In genomic region chr15:91781172-91781571, GRCm38 (mm10) we compare ENCODE assay signal across 8 mouse cellular contexts. TPM values are rescaled to one million over a fixed set of nuclear protein-coding genes. Genes with fewer than 3 reads are reported as not detected.
DNase-seq lines count a peak whose midpoint lies in the region; ATAC-seq and TF ChIP-seq lines count a peak whose summit lies in the region.

No protein-coding gene starts in this region.

- 31% methylated on average over 6 of the region's 6 CpGs for WGBS in forebrain, embryonic 14.5 days
- 24% methylated on average over 6 of the region's 6 CpGs for WGBS in forebrain, embryonic 15.5 days
- WGBS in lung, postnatal 0 days, result 26% methylated on average over 6 of the region's 6 CpGs
- WGBS in stomach, postnatal 0 days, result 40% methylated on average over 6 of the region's 6 CpGs

- peak; percentile 74 for DNase-seq in forebrain, embryonic 14.5 days (ENCODE audit: low spot score)
- DNase-seq in urinary bladder, postnatal 14 days (ENCODE audit: low spot score), result peak; percentile 32
- no peak for DNase-seq in urinary bladder, adult 2 months (ENCODE audit: low spot score)
- peak; percentile 80 for DNase-seq in embryo, embryonic 10.5 days (ENCODE audit: low spot score)
- DNase-seq in kidney, postnatal 4 days, result peak; percentile 63
- peak; percentile 70 for DNase-seq in lung, postnatal 0 days (ENCODE audit: low spot score)
- peak; percentile 26 for DNase-seq in stomach, postnatal 0 days (ENCODE audit: low spot score)

- no peaks in the 10 kb centered on the region for H3K36me3 ChIP-seq in forebrain, embryonic 14.5 days (ENCODE audit: control insufficient read depth, insufficient read depth, low read length)
- H3K36me3 ChIP-seq in forebrain, embryonic 15.5 days, result no peaks in the 10 kb centered on the region
- H3K36me3 ChIP-seq in lung, postnatal 0 days (ENCODE audit: insufficient read depth, low read length), result peaks cover 3% of the 10 kb centered on the region; the same call in 1 of the 2 replicates
- no peaks in the 10 kb centered on the region for H3K36me3 ChIP-seq in stomach, postnatal 0 days (ENCODE audit: control insufficient read depth, insufficient read depth, low read length)

- H3K27ac ChIP-seq in forebrain, embryonic 14.5 days (ENCODE audit: low read depth, low read length), result no peak overlapping the region
- no peak overlapping the region for H3K27ac ChIP-seq in forebrain, embryonic 15.5 days (replicated peaks)
- H3K27ac ChIP-seq in lung, postnatal 0 days (ENCODE audit: low read length), result no peak overlapping the region
- no peak overlapping the region for H3K27ac ChIP-seq in stomach, postnatal 0 days (replicated peaks)

- H3K4me3 ChIP-seq in forebrain, embryonic 14.5 days (ENCODE audit: low read depth, low read length), result no peak overlapping the region
- H3K4me3 ChIP-seq in forebrain, embryonic 15.5 days, result no peak overlapping the region
- H3K4me3 ChIP-seq in lung, postnatal 0 days (ENCODE audit: low read depth, low read length), result no peak overlapping the region
- H3K4me3 ChIP-seq in stomach, postnatal 0 days (ENCODE audit: low read depth, low read length), result no peak overlapping the region

- H3K9me3 ChIP-seq in forebrain, embryonic 14.5 days (replicated peaks; ENCODE audit: control insufficient read depth, low read length), result no peaks in the 10 kb centered on the region
- H3K9me3 ChIP-seq in forebrain, embryonic 15.5 days, result no peaks in the 10 kb centered on the region
- no peaks in the 10 kb centered on the region for H3K9me3 ChIP-seq in lung, postnatal 0 days (ENCODE audit: low read length)
- H3K9me3 ChIP-seq in stomach, postnatal 0 days (ENCODE audit: control insufficient read depth, low read length), result no peaks in the 10 kb centered on the region

- no peaks in the 10 kb centered on the region for H3K4me1 ChIP-seq in forebrain, embryonic 14.5 days (ENCODE audit: control insufficient read depth, insufficient read depth, low read length)
- no peaks in the 10 kb centered on the region for H3K4me1 ChIP-seq in forebrain, embryonic 15.5 days
- no peaks in the 10 kb centered on the region for H3K4me1 ChIP-seq in lung, postnatal 0 days (ENCODE audit: insufficient read depth, low read depth, low read length)
- H3K4me1 ChIP-seq in stomach, postnatal 0 days (replicated peaks; ENCODE audit: control insufficient read depth, insufficient read depth), result no peaks in the 10 kb centered on the region

- no peak overlapping the region for H3K4me2 ChIP-seq in forebrain, embryonic 14.5 days (ENCODE audit: low read length)
- H3K4me2 ChIP-seq in forebrain, embryonic 15.5 days (replicated peaks), result no peak overlapping the region
- H3K4me2 ChIP-seq in lung, postnatal 0 days (replicated peaks; ENCODE audit: low read depth, low read length), result no peak overlapping the region
- no peak overlapping the region for H3K4me2 ChIP-seq in stomach, postnatal 0 days (replicated peaks; ENCODE audit: low read depth)

- no peak overlapping the region for H3K9ac ChIP-seq in forebrain, embryonic 14.5 days (ENCODE audit: low read length)
- no peak overlapping the region for H3K9ac ChIP-seq in forebrain, embryonic 15.5 days (replicated peaks)
- H3K9ac ChIP-seq in lung, postnatal 0 days (replicated peaks; ENCODE audit: low read depth), result no peak overlapping the region
- no peak overlapping the region for H3K9ac ChIP-seq in stomach, postnatal 0 days (ENCODE audit: low read length)

- TF ChIP-seq CTCF in lung, postnatal 0 days (IDR thresholded peaks at IDR 0.05), result peak; percentile 80
- TF ChIP-seq CTCF in stomach, postnatal 0 days (IDR thresholded peaks at IDR 0.05; ENCODE audit: low read depth), result peak; percentile 84

- no peak for TF ChIP-seq EP300 in lung, postnatal 0 days (IDR thresholded peaks at IDR 0.05)
- no peak for TF ChIP-seq EP300 in stomach, postnatal 0 days (optimal IDR thresholded peaks at IDR 0.05)

- ATAC-seq in forebrain, embryonic 14.5 days, result no peak
- no peak for ATAC-seq in forebrain, embryonic 15.5 days (replicated peaks)
- peak; percentile 35; the same call in 1 of the 2 replicates for ATAC-seq in lung, postnatal 0 days
- no peak for ATAC-seq in stomach, postnatal 0 days (ENCODE audit: low FRiP score, low TSS enrichment)

- no peaks in the 10 kb centered on the region for H3K27me3 ChIP-seq in forebrain, embryonic 14.5 days (replicated peaks; ENCODE audit: control insufficient read depth, insufficient read depth, low read length)
- H3K27me3 ChIP-seq in forebrain, embryonic 15.5 days, result no peaks in the 10 kb centered on the region
- H3K27me3 ChIP-seq in lung, postnatal 0 days (replicated peaks; ENCODE audit: insufficient read depth, low read length), result no peaks in the 10 kb centered on the region
- no peaks in the 10 kb centered on the region for H3K27me3 ChIP-seq in stomach, postnatal 0 days (ENCODE audit: control insufficient read depth, insufficient read depth, low read length)

RNA-seq across cellular contexts. Expression of gene Smgc, which starts 56.9 kb away (rescaled TPM):
- polyA plus RNA-seq in forebrain, embryonic 14.5 days (2014; fragmentation: Nextera tagmentation; extraction: Ambion mirVana), result not detected in 2 replicates
- polyA plus RNA-seq in forebrain, embryonic 15.5 days (2015; fragmentation: Nextera tagmentation; extraction: Ambion mirVana), result not detected in 2 replicates
- polyA plus RNA-seq in urinary bladder, adult 2 months (2012; rRNA removed), result not detected in 2 replicates
- not detected in 2 replicates for polyA plus RNA-seq in lung, postnatal 0 days (2015; fragmentation: Nextera tagmentation; extraction: Ambion mirVana)
- polyA plus RNA-seq in stomach, postnatal 0 days (2015; fragmentation: Nextera tagmentation; extraction: Ambion mirVana), result not detected in 2 replicates
